7 mouse cellular contexts compared by ENCODE assay signal in the genomic region with DNA sequence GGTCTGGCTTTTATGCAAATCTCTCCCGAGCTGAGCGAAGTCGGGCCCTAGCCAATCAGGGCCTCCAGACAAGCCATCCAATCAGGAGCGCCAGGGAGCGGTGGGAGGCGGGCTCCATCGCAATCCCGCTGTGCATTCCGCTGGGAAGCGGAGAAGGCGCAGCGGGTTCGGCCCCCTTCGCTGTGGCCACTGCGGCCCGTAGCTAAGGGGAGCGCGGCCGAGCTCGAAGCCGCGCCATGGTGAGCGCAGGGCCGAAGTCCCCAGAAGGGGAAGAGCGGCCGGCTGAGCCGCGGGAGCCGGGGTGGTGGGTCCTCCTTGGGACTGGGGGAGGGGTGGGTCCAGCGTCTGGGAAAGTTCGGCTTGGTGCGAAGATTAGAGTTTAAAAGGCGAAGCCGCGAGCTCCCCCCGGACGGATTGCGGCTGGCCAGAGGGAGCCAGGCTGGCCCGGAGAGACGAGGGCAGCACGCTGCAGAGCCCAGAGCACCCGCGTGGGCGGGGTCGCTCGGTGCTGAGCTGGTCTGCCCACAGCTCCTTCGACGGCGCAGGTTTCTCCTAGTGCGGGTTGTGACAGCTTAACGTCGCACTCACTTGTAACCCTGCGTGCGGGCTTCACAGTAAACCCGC. TPM values are rescaled to one million over a fixed set of nuclear protein-coding genes. Genes with fewer than 3 reads are reported as not detected.
DNase-seq lines count a peak whose midpoint lies in the region; ATAC-seq lines count a peak whose summit lies in the region.

A gene (plus strand): TSS at position 122 of the 624 bp plus-strand sequence.

- WGBS in intestine, embryonic 16.5 days = under 1% methylated on average over 55 of the region's 55 CpGs
- WGBS in midbrain, embryonic 11.5 days = under 1% methylated on average over 55 of the region's 55 CpGs

- ATAC-seq in intestine, embryonic 16.5 days = peak; percentile 100
- ATAC-seq in midbrain, embryonic 11.5 days (ENCODE audit: low FRiP score) = peak; percentile 99

- H3K4me3 ChIP-seq in intestine, embryonic 16.5 days (ENCODE audit: low read length) = peak within 1 kb of the TSS; percentile 69
- H3K4me3 ChIP-seq in midbrain, embryonic 11.5 days (ENCODE audit: low read depth, low read length) = peak within 1 kb of the TSS; percentile 46

- intact Hi-C loops in left cerebral cortex, postnatal 36 days (cut with DNase I) = loop anchor here (5.0 kb wide), 1 partner anchor 63 kb away; no protein-coding TSS in a partner anchor

- no peaks in the 10 kb centered on the region for H3K9me3 ChIP-seq in intestine, embryonic 16.5 days (ENCODE audit: control insufficient read depth, low read length)
- no peaks in the 10 kb centered on the region for H3K9me3 ChIP-seq in midbrain, embryonic 11.5 days (ENCODE audit: control insufficient read depth, low read length)

- H3K4me2 ChIP-seq in intestine, embryonic 16.5 days (ENCODE audit: low read depth, low read length) = peak within 1 kb of the TSS; percentile 97
- H3K4me2 ChIP-seq in midbrain, embryonic 11.5 days = peak within 1 kb of the TSS; percentile 74

- peaks cover 6% of the 10 kb centered on the region; the same call in 1 of the 2 replicates for H3K4me1 ChIP-seq in intestine, embryonic 16.5 days (ENCODE audit: control insufficient read depth, insufficient read depth, low read length)
- peaks cover 3% of the 10 kb centered on the region; the same call in 1 of the 2 replicates for H3K4me1 ChIP-seq in midbrain, embryonic 11.5 days (ENCODE audit: control insufficient read depth, insufficient read depth, low read length)

- peak within 1 kb of the TSS; percentile 82 for H3K27ac ChIP-seq in intestine, embryonic 16.5 days (ENCODE audit: low read length)
- H3K27ac ChIP-seq in midbrain, embryonic 11.5 days (ENCODE audit: low read depth, low read length) = peak within 1 kb of the TSS; percentile 76

- no peaks in the 10 kb centered on the region for H3K36me3 ChIP-seq in intestine, embryonic 16.5 days (ENCODE audit: control insufficient read depth, insufficient read depth, low read length)
- H3K36me3 ChIP-seq in midbrain, embryonic 11.5 days (ENCODE audit: control insufficient read depth, insufficient read depth, low read length) = no peaks in the 10 kb centered on the region

- peak within 1 kb of the TSS; percentile 82 for H3K9ac ChIP-seq in intestine, embryonic 16.5 days (ENCODE audit: low read depth, low read length)
- peak within 1 kb of the TSS; percentile 74 for H3K9ac ChIP-seq in midbrain, embryonic 11.5 days (ENCODE audit: low read length)

- peak; percentile 88 for DNase-seq in adrenal gland, adult 8-10 months
- peak; percentile 92 for DNase-seq in embryo, embryonic 9.5 days (ENCODE audit: extremely low spot score)
- peak; percentile 83 to 93 for DNase-seq in gastrocnemius, postnatal 4 days (ENCODE audit: low spot score in 2 of 2)
- DNase-seq in left cerebral cortex, postnatal 36 days (ENCODE audit: low spot score in 2 of 2) = peak; percentile 90 to 92
- DNase-seq in midbrain, embryonic 11.5 days (ENCODE audit: low spot score, missing footprints) = peak; percentile 98
- DNase-seq in skeletal muscle tissue, adult 2 months (ENCODE audit: low read depth, low spot score) = peak; percentile 87

- no peaks in the 10 kb centered on the region for H3K27me3 ChIP-seq in intestine, embryonic 16.5 days (replicated peaks; ENCODE audit: control insufficient read depth, insufficient read depth, low read length)
- H3K27me3 ChIP-seq in midbrain, embryonic 11.5 days (ENCODE audit: control insufficient read depth, insufficient read depth, low read length) = no peaks in the 10 kb centered on the region

RNA-seq across cellular contexts. Expression of the gene that starts here (rescaled TPM):
- 1 to 10 TPM; 2.4 to 3.6 (median 3.3) TPM for total RNA-seq in adrenal gland, adult 8-10 months (2022)
- 1 to 10 TPM; 1.1 to 2.0 TPM for total RNA-seq in gastrocnemius, postnatal 4 days (2021)
- polyA plus RNA-seq in intestine, embryonic 16.5 days (2015; fragmentation: Nextera tagmentation; extraction: Ambion mirVana) = 0.84 and 1.2 TPM in 2 replicates
- total RNA-seq in left cerebral cortex, postnatal 36 days (2021) = 1 to 10 TPM; 3.7 to 5.4 TPM
- polyA plus RNA-seq in midbrain, embryonic 11.5 days (2014; fragmentation: Nextera tagmentation; extraction: Ambion mirVana) = 2.4 and 3.0 TPM in 2 replicates

Comparison
In these comparisons a context has a peak if more than half of its experiments do, and no peak if none do; other contexts are left out.
1. Peak in every context shown above with its lines: DNase-seq, ATAC-seq, H3K4me3 ChIP-seq and H3K27ac ChIP-seq.